Mouse (Mus musculus) megakaryocyte, adult 5-6 weeks (primary cell): ENCODE measurements around the gene Actn4. TPM values are rescaled to one million over a fixed set of nuclear protein-coding genes. Genes with fewer than 3 reads are reported as not detected.
"Not testable (repeated sequence)": the region's sequence is repeated elsewhere in the genome, so short reads cannot be mapped to it uniquely, and the experiment has no call there.

ENCODE experiments used
- ATAC-seq: 2 replicates; pipeline ENCODE4 v1.8.0; 2016; ENCODE audit warnings: mild to moderate bottlenecking, inconsistent platforms; ENCODE audit not compliant: poor library complexity, severe bottlenecking
- total RNA-seq, 2 experiments: library from RNA; stranded (forward) in 1 of 2; stranded (reverse) in 1 of 2; fragments of 153-499, 151-499 nt in 1 of 2; fragments of 221-1000, 200-1000 nt in 1 of 2; gene quantifications; 2 replicates each; pipeline versions ENCODE4 v1.2.3 to v1.2.4; 2015 to 2017

The Actn4 gene
- total RNA-seq, 2 experiments from 2014 or later = 44.7 to 87.8 TPM

DNA sequence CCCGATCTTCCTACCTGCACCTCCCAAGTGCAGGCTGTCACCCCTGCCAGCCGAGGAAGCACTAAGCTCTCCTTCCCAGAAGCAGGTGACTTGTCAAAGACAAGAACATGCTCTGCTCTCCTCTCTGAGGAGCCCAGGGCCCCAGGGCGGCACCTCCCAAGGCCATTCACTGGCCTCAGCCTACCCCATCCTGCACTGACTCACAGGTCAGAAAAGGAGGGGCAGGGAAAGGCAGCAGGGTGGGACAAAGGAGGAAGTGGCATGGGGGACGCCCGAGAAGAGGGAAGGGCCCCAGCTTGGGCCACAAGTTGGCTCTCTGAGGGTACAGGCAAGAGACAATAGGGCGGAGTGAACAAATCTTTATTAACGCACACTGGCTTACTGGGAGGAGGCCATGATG is 8.9 kb upstream of the Actn4 start:
- ATAC-seq = peak; percentile 73

DNA sequence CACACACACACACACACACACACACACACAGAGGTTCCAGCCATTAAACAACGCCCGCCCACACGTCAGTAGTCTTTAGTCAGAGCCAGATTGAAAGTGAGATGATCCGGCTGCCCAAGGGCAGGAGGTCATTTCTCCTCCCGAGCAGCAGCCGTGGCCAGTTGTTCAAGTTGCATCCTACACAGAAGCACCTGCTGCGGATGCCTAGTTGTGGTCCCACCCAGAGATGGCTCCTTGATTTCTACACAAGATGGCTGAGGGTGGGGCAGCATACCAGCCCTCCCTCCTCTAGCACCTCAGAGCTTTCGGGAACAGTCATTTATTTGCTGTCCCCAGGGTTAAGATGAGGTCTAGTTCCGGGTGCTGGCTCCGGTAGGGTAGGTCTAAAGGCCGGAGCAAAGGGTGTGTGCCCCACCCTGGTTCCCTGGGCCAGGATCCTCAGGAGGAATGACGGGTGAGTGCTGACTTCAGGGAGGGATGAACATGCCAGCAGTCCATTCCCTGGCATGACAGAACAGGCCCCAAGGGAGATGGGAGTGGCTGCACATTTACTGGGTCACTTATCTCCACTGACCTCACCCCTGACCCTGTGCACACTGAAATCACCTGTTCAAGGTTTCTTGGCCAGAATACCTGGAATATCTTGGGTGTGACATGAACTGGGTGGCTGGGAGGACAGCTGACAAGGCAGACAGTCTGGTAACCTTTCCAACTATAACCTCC is 7.7 kb upstream of the Actn4 start:
- no peak for ATAC-seq

DNA sequence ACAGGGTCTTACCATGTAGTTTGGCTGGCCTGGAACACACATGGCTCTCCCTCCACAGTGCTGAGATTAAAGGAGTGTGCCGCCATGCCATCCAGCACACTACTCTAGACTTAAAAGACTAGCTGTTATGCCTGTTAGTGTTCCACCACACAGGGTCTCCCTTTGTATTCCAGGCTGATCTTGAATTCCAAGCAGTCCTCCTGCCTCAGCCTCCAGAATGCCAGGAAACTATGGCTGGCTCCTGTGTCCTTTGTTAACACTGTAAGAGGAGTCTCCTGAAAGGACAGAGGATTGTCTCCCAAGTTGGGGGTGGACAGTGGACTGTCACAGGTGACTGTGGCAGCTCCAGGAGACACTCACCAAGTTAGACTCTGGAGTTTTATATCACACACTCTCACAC is 7.1 kb upstream of the Actn4 start:
- ATAC-seq = no peak

GRCm38 (mm10) chr7:28968120-28968519 is 6.0 kb upstream of the Actn4 start:
- ATAC-seq = not testable (repeated sequence)

DNA sequence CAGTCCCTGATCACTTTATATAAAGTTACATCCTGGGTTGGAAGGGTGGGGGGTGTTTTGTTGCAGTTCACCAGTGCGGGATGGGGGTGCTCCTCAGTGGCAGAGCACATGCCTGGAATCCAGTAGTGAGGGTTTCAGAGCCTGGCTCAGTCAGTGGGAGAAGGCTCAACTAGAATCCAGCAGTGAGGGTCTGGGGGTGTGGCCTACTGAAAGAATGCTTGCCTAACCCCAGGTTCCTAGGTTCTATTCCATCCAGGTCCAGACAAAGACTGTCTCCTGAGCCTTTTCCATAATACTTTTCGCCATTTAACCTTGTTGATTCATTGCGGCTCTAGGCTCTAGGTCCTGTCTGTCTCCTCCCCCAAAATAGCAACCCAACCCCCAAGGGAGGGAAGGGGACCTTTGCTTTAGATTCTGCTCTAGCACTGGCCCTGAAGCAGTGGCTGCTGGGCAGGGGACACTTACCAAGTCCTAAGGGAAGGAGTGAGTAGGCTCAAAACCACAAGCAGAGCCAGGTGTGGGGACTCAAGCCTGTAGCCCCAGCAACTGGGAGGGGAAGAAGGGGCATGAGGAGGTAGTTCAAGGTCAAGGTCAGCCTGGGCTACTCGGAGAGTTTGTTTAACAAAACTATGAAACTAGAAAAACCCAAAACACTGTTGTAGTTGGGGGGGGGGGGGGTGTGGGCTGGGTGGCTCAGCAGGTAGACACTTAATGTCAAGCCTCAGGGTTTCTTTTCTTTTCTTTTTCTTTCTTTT is 4.8 kb upstream of the Actn4 start:
- no peak for ATAC-seq

- ATAC-seq = no peak
Measured at GRCm38 (mm10) chr7:28966181-28966580, 4.0 kb upstream of the Actn4 start.

DNA sequence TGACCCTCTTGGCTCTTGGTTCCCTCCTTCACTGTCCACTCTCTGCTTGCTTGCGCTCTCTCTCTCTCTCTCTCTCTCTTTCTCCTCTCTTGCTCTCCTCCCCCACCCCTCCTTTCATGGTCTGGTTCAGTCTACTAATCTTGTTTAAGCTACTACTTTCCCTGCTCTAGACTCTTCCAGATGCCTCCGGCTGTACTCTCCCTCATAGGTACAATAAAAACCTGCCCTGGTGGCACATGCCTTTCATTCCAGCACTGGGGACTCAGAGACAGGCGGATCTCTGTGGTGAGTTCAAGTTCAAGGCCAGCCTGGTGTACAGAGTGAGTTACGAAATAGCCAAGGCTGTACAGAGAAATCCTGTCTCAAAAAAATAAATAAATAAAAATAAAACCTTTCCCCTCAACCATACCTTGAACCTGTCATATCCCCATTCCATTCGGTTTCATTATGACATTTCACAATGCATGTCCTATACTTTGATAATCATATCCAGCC is 3.3 kb upstream of the Actn4 start:
- ATAC-seq = no peak

DNA sequence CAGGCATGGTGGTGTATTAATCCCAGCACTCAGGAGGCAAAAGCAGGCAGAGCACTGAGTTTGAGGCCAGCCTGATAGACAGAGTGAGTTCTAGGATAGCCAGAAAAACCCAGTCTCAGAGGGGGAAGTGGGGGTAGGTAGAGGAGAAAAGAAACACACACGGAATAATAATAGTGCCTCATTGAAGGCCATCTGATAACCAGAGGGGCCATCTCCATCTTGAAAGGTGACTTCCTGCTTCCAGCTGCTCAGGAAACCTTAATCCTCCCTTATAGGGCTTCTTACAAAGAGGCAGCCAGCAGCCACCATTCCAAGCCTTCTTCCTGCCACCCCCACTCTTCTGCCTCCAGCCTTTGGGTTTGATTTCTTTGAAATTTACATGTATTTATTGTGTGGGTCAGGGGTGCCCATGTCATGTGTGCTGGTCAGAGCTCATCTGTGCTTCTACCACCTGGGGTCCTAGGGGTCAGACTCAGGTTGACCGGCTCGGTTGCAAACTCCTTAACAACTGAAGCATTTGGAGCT is 1.3 kb upstream of the Actn4 start:
- ATAC-seq = no peak

- ATAC-seq = no peak
Measured at GRCm38 (mm10) chr7:28961584-28961926, 585 bp downstream of the Actn4 start.

DNA sequence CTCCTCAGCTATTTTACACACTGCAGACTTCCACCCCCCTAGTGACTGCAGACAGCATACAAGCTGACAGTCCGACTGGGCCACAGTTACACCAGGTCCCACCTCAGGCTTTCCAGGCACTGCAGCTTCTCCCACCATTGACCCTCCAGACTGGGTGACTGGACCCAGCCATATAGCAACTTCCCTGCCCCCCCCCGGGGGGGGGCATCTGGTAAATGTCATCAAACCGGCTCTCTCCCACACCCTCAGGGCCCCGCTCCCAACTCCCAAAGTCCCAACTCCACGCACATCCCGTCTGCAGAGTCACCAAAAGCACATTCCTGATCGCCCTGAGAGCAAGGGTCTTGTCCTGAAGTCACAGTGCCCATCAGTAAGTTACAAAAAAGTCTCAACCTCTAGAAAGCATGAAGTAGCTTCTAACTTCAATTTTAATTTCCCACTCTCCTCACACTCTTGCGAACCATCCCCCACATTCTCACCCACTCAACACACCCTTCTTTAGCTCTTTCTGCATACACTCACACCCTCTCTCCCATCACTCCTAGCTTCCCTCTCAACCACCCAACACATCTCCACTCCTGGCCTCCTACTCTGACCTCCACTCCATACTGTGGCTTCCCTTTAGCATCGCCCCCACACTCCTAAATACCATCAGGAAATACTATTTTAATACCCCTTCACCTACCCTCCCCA is 1.6 kb downstream of the Actn4 start:
- no peak for ATAC-seq

GRCm38 (mm10) chr7:28959505-28960045 is 2.6 kb downstream of the Actn4 start:
- no peak for ATAC-seq

DNA sequence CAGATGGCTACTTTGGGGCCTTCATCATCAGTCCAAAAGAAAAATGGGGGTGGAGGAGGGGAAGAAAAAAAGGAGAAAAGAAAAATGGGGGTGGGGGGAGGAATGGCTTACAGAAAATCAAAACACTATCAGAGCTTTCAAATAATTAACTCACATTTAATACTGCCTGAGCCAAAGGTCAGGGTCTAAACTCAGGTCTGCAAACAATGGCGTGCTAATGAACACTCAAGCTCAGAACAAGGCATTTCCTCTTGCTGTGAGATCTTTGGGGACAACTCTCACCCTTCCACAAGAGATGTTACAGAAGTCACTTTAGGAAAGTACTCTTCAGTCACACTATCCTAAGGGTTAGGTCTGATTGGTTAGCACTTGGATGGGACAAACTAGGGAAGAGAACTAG is 3.4 kb downstream of the Actn4 start:
- ATAC-seq = no peak

DNA sequence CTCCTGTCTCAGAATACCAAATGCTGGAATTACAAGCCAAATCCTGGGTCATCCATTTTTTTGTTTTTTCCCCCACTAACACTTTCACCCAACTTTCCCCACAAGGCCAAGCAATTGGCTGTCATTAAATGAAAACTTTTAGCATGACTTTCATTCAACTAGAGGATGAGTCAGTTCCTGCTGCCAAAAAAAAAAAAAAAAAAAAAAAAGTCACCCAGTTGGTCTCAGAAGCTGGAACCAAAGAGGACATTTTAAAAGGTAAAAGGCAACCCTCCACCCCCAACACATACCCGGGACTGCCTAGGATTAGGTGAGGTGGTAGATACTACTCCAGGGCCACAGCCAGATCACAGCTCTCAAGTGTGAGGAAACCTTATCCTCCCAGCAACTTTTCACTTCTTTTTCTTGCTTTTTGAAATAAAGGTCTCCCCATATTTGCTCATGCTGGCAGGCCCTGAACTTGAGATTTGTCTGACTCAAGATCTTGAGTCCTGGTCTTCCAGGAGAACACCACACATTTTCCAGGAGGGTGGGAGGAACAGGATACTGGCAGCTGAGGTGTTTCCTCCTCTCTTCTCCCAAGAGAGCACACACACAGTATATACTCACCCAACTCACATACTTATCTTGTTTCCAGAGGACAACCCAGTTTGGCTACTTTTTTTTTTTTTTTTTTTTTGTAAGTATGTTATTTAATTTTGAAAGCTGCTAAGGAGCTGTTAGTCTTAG is 4.0 kb downstream of the Actn4 start:
- ATAC-seq = no peak

DNA sequence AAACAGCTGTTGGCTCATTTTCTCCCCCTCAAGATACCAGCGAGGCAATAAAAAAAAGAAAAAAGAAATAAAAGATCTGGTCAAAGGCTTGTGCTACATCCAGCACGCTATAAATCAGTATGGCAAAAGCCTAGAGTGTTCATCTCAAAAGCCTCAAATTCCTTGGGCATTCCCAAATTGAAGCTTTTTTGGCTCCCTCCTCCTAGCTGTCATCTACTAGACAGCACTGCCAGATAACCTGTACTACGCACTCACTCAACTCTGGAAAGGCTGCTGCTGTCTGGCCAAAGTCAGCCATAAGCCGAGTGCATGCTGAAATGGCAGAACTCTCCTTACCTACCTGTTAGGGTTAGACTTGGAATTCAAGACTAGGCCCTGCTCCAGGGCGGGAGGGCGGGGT is 4.9 kb downstream of the Actn4 start:
- no peak for ATAC-seq

DNA sequence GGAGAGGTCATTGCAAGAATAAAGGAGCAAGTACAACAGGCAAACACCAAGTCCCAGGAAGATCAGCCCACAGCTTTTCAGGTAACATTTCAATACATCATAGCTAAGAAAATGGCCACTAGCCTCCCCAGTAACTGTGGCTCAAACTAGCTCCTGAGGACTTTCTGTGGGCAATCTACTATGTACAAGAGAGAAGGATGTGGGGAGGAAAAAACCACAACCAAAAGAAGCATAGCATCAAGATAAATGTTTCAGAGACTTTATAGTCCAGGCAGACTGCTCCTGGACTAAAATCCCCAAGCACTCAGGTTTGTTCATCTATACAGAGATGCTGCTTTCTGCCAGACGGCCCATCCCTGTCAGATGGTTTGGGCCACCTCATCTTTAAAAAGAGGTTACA is 5.9 kb downstream of the Actn4 start:
- ATAC-seq = 0 out of 2 replicates have a peak, but pooled peaks have one; percentile 33

DNA sequence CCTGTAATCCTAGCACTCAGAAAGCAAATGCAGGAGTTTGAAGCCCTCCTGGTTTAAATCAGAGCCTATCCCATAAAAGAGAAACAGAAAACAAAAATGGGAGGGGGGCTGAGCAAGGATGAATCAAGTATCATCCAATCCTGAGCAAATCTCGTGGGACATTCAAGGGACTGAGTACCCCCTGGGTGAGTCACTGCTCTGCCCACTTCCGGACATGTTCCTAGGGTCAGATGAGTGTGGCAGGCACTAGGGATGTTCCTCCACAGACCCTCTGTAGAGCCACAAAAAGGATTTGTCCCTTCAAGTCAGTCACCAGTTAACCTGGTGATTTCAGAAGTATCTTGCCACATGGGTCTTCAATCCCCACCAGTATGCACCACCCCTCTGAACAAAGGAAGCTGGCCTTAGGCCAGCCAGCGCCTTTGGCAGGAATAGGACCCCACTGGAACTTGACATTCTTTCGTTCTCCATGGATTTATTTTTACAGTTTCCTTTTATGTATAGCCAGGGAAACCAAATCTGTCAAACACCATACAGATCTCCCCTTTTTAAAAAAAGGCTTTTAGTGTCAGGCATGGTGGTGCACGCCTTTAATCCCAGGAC is 6.7 kb downstream of the Actn4 start:
- ATAC-seq = peak; percentile 35; the same call in 1 of the 2 replicates

- no peak for ATAC-seq
Measured at GRCm38 (mm10) chr7:28954773-28955172, 7.4 kb downstream of the Actn4 start.

GRCm38 (mm10) chr7:28953476-28954376 is 8.4 kb downstream of the Actn4 start:
- ATAC-seq = no peak

DNA sequence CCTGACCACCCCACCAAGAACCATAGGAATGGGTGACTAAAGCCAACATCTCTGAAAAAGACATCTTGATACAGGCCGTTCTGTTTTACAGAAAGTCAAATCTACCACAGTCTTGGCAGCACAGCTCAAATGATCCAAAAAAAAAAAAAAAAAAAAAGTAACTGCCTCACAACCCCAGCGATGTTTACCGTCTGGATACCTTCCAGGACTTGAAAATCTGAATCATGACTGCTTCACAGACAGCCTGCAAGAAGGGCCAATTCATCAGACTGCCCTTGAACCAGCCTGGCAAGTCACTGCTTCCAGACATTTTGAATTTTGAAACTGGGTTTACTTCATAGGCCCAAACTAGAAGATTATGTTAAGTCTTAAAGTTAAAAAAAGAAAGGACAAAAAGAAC is 9.4 kb downstream of the Actn4 start:
- no peak for ATAC-seq
